Mouse (Mus musculus) lung, postnatal 0 days (tissue): ENCODE data around the gene Mobp.

ENCODE experiments used
- CTCF ChIP-seq: IDR thresholded peaks from 2 replicates; pipeline ENCODE4 v1.5.1; 2016; ENCODE audit warnings: antibody characterized with exemption, mild to moderate bottlenecking
- EP300 ChIP-seq: IDR thresholded peaks from 2 replicates; pipeline ENCODE4 v1.6.1; 2016; ENCODE audit warnings: antibody characterized with exemption, mild to moderate bottlenecking, control low read depth

- TF ChIP-seq CTCF (no peak), EP300 (no peak)
These were observed 8.5 kb downstream of the Mobp start for GRCm38 (mm10) chr9:120158047-120158446.
